15 mouse cellular contexts compared by ENCODE assay signal in the genomic region with DNA sequence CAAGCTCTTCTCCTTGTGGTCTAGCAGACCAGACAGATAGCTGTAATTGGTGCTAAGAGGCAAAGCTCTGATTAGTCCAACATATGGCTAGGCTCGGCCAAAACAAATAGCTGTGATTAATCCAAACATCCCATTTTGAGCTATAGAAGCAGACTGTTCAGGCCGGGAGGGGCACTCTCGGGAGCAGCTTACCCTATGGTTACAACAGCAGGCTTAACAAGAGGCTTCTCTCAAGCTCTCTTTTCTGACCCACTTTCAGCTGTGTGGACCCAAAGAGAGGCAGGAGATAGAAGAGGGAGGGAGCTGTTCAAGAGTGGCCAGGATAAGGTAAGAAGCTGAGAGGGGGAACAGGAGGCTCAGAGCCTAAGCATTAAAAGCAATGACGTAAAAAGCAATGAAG. TPM values are rescaled to one million over a fixed set of nuclear protein-coding genes. Genes with fewer than 3 reads are reported as not detected.
DNase-seq lines count a peak whose midpoint lies in the region; ATAC-seq and TF ChIP-seq lines count a peak whose summit lies in the region.
"Had no signal": no experiment of that assay in that cellular context is flagged by ENCODE, and none has a peak within 500 bp of the region (broad histone marks: within the 10 kb centered on the region; RNA-seq: fewer than 3 reads in every experiment).

No protein-coding gene starts in this region.

- no peak for TF ChIP-seq EP300 in lung, postnatal 0 days (IDR thresholded peaks at IDR 0.05)

- ATAC-seq in forebrain, embryonic 11.5 days (replicated peaks; ENCODE audit: low FRiP score): 0 out of 2 replicates have a peak, but pooled peaks have one; percentile 1
- no peak for ATAC-seq in forebrain, embryonic 14.5 days
- no peak for ATAC-seq in heart, embryonic 16.5 days (replicated peaks; ENCODE audit: extremely low read depth, insufficient read depth, low FRiP score)
- ATAC-seq in lung, postnatal 0 days: no peak
- no peak for ATAC-seq in monocyte, adult 5-6 weeks (replicated peaks; ENCODE audit: insufficient number of reproducible peaks, low FRiP score, low TSS enrichment, poor library complexity, severe bottlenecking)
- ATAC-seq: forebrain, postnatal 0 days had no signal

- no peaks in the 10 kb centered on the region for H3K9me3 ChIP-seq in forebrain, embryonic 11.5 days (ENCODE audit: control insufficient read depth, low read length)
- H3K9me3 ChIP-seq in forebrain, embryonic 14.5 days (replicated peaks; ENCODE audit: control insufficient read depth, low read length): no peaks in the 10 kb centered on the region
- H3K9me3 ChIP-seq in heart, embryonic 16.5 days (replicated peaks; ENCODE audit: control insufficient read depth, low read length): no peaks in the 10 kb centered on the region
- no peaks in the 10 kb centered on the region for H3K9me3 ChIP-seq in lung, postnatal 0 days (ENCODE audit: low read length)
- H3K9me3 ChIP-seq: embryonic facial prominence, embryonic 15.5 days had no signal

- intact Hi-C loops in heart, postnatal 10 days (cut with DNase I): no loop called here

- TF ChIP-seq CTCF in lung, postnatal 0 days (IDR thresholded peaks at IDR 0.05): no peak

- no peak overlapping the region for H3K4me2 ChIP-seq in forebrain, embryonic 11.5 days (ENCODE audit: low read depth, low read length, severe bottlenecking)
- H3K4me2 ChIP-seq in forebrain, embryonic 14.5 days (ENCODE audit: low read length): no peak overlapping the region
- H3K4me2 ChIP-seq in heart, embryonic 16.5 days (ENCODE audit: low read depth, low read length): no peak overlapping the region
- no peak overlapping the region for H3K4me2 ChIP-seq in lung, postnatal 0 days (replicated peaks; ENCODE audit: low read depth, low read length)
- H3K4me2 ChIP-seq: embryonic facial prominence, embryonic 15.5 days had no signal

- no peaks in the 10 kb centered on the region; the same call in 1 of the 2 replicates for H3K4me1 ChIP-seq in forebrain, embryonic 11.5 days (replicated peaks; ENCODE audit: control insufficient read depth, insufficient read depth, low read length)
- peaks cover 14% of the 10 kb centered on the region for H3K4me1 ChIP-seq in forebrain, embryonic 14.5 days (ENCODE audit: control insufficient read depth, insufficient read depth, low read length)
- peaks cover 25% of the 10 kb centered on the region for H3K4me1 ChIP-seq in heart, embryonic 16.5 days (ENCODE audit: control insufficient read depth, insufficient read depth, low read length)
- no peaks in the 10 kb centered on the region for H3K4me1 ChIP-seq in lung, postnatal 0 days (ENCODE audit: insufficient read depth, low read depth, low read length)

- H3K9ac ChIP-seq in forebrain, embryonic 11.5 days (ENCODE audit: low read length): no peak overlapping the region
- no peak overlapping the region for H3K9ac ChIP-seq in forebrain, embryonic 14.5 days (ENCODE audit: low read length)
- H3K9ac ChIP-seq in heart, embryonic 16.5 days (ENCODE audit: low read length): no peak overlapping the region
- H3K9ac ChIP-seq in lung, postnatal 0 days (replicated peaks; ENCODE audit: low read depth): no peak overlapping the region
- H3K9ac ChIP-seq: embryonic facial prominence, embryonic 15.5 days; forebrain, postnatal 0 days had no signal

- no peak for DNase-seq in forebrain, embryonic 11.5 days (ENCODE audit: low spot score)
- no peak for DNase-seq in forebrain, embryonic 14.5 days (ENCODE audit: low spot score)
- no peak for DNase-seq in heart, postnatal 10 days
- DNase-seq in lung, postnatal 0 days (ENCODE audit: low spot score): no peak
- no peak for DNase-seq in lung, postnatal 25 days (ENCODE audit: low spot score)
- DNase-seq in yolk sac, embryonic 10.5 days (ENCODE audit: low spot score): peak; percentile 21
- DNase-seq: cerebellum, adult 8-10 months; forebrain, postnatal 0 days; layer of hippocampus, postnatal 36 days had no signal

- no peak overlapping the region for H3K4me3 ChIP-seq in forebrain, embryonic 11.5 days (ENCODE audit: low read depth, low read length)
- H3K4me3 ChIP-seq in forebrain, embryonic 14.5 days (ENCODE audit: low read depth, low read length): no peak overlapping the region
- H3K4me3 ChIP-seq in heart, embryonic 16.5 days (ENCODE audit: low read length): no peak overlapping the region
- H3K4me3 ChIP-seq in lung, postnatal 0 days (ENCODE audit: low read depth, low read length): no peak overlapping the region
- H3K4me3 ChIP-seq: embryonic facial prominence, embryonic 15.5 days; layer of hippocampus, adult 2 months had no signal

- no peaks in the 10 kb centered on the region for H3K27me3 ChIP-seq in forebrain, embryonic 11.5 days (ENCODE audit: control insufficient read depth, insufficient read depth, low read length)
- H3K27me3 ChIP-seq in forebrain, embryonic 14.5 days (replicated peaks; ENCODE audit: control insufficient read depth, insufficient read depth, low read length): no peaks in the 10 kb centered on the region
- H3K27me3 ChIP-seq in heart, embryonic 16.5 days (ENCODE audit: control insufficient read depth, insufficient read depth, low read length): no peaks in the 10 kb centered on the region
- no peaks in the 10 kb centered on the region for H3K27me3 ChIP-seq in lung, postnatal 0 days (replicated peaks; ENCODE audit: insufficient read depth, low read length)
- H3K27me3 ChIP-seq: embryonic facial prominence, embryonic 15.5 days had no signal

- WGBS in forebrain, embryonic 11.5 days: 66% methylated on average over 4 of the region's 4 CpGs
- WGBS in forebrain, embryonic 14.5 days: 67% methylated on average over 4 of the region's 4 CpGs
- WGBS in heart, embryonic 16.5 days: 61% methylated on average over 4 of the region's 4 CpGs
- WGBS in lung, postnatal 0 days: 43% methylated on average over 4 of the region's 4 CpGs

- no peaks in the 10 kb centered on the region for H3K36me3 ChIP-seq in forebrain, embryonic 11.5 days (ENCODE audit: control insufficient read depth, insufficient read depth, low read length)
- 0 out of 2 replicates have a peak, but pooled peaks cover 3% of the 10 kb centered on the region for H3K36me3 ChIP-seq in forebrain, embryonic 14.5 days (ENCODE audit: control insufficient read depth, insufficient read depth, low read length)
- no peaks in the 10 kb centered on the region for H3K36me3 ChIP-seq in heart, embryonic 16.5 days (ENCODE audit: control insufficient read depth, insufficient read depth)
- H3K36me3 ChIP-seq in lung, postnatal 0 days (ENCODE audit: insufficient read depth, low read length): no peaks in the 10 kb centered on the region
- H3K36me3 ChIP-seq: embryonic facial prominence, embryonic 15.5 days had no signal

- no peak overlapping the region for H3K27ac ChIP-seq in forebrain, embryonic 11.5 days (ENCODE audit: low read depth, low read length)
- no peak overlapping the region for H3K27ac ChIP-seq in forebrain, embryonic 14.5 days (ENCODE audit: low read depth, low read length)
- H3K27ac ChIP-seq in heart, embryonic 16.5 days (ENCODE audit: low read length): 0 out of 2 replicates have a peak overlapping the region, but pooled peaks have one; percentile 23
- H3K27ac ChIP-seq in lung, postnatal 0 days (ENCODE audit: low read length): peak overlapping the region; percentile 8; the same call in 1 of the 2 replicates
- H3K27ac ChIP-seq: embryonic facial prominence, embryonic 15.5 days; hindbrain, postnatal 0 days; macrophage had no signal

RNA-seq across cellular contexts. Expression of gene Zc3h14, which starts 1.1 kb away (rescaled TPM):
- polyA plus RNA-seq in forebrain, embryonic 11.5 days (2014; fragmentation: Nextera tagmentation; extraction: Ambion mirVana): 176 and 179 TPM in 2 replicates
- polyA plus RNA-seq in forebrain, embryonic 14.5 days (2014; fragmentation: Nextera tagmentation; extraction: Ambion mirVana): 126 and 131 TPM in 2 replicates
- 87.2 and 95.9 TPM in 2 replicates for polyA plus RNA-seq in heart, embryonic 16.5 days (2015; fragmentation: Nextera tagmentation; extraction: Ambion mirVana)
- 10 to 100 TPM; 69.2 to 70.7 TPM for total RNA-seq in heart, postnatal 10 days (2021)
- polyA plus RNA-seq in lung, postnatal 0 days (2015; fragmentation: Nextera tagmentation; extraction: Ambion mirVana): 61.7 and 64.5 TPM in 2 replicates
- total RNA-seq in monocyte, adult 5-6 weeks (2017): 54.5 to 93.2 TPM (median 92.7 TPM) in 3 replicates

RNA-seq across cellular contexts. Expression of gene Ptpn21, which starts 8.4 kb away (rescaled TPM):
- 12.0 and 12.8 TPM in 2 replicates for polyA plus RNA-seq in forebrain, embryonic 11.5 days (2014; fragmentation: Nextera tagmentation; extraction: Ambion mirVana)
- polyA plus RNA-seq in forebrain, embryonic 14.5 days (2014; fragmentation: Nextera tagmentation; extraction: Ambion mirVana): 3.2 and 4.8 TPM in 2 replicates
- 8.6 and 10.5 TPM in 2 replicates for polyA plus RNA-seq in heart, embryonic 16.5 days (2015; fragmentation: Nextera tagmentation; extraction: Ambion mirVana)
- 10 to 100 TPM; 26.3 to 31.6 TPM for total RNA-seq in heart, postnatal 10 days (2021)
- polyA plus RNA-seq in lung, postnatal 0 days (2015; fragmentation: Nextera tagmentation; extraction: Ambion mirVana): 10.0 and 10.3 TPM in 2 replicates
- total RNA-seq in monocyte, adult 5-6 weeks (2017): 0.57 to 4.3 TPM (median 1.2 TPM) in 3 replicates

Comparison
In these comparisons a context has a peak if more than half of its experiments do, and no peak if none do; other contexts are left out.
1. H3K27ac ChIP-seq: peak in heart, embryonic 16.5 days (single experiment) and lung, postnatal 0 days (single experiment); none in forebrain, embryonic 11.5 days (single experiment) and forebrain, embryonic 14.5 days (single experiment).